Mouse (Mus musculus): ENCODE measurements around the gene Pole4.
A peak's percentile ranks its signal among the peaks of the same experiment; 100 is the strongest.
"Not testable (repeated sequence)": the region's sequence is repeated elsewhere in the genome, so short reads cannot be mapped to it uniquely, and the experiment has no call there.

Pole4 gene

DNA sequence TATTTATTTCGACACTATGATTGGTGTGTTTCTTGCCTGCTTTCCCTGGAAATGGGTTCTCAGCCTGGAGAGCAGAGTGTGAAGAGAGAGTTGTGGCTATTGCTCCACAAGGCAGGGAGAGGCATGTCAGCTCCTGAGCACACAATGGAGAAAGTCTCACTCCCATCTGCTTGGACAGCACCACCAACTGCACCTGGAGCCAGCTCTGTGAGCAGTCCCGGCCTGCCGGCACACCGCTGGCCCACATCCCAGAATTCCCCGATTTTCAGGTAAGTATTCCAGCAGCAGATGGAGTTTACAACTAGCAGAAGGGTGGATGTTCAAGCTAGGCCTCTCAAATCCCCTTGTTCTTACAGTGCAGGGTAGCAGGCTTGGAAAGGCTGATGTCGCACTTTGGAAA, 10.1 kb upstream of the Pole4 start:
- no peak for DNase-seq (ENCODE audit: low read depth, low spot score)

DNA sequence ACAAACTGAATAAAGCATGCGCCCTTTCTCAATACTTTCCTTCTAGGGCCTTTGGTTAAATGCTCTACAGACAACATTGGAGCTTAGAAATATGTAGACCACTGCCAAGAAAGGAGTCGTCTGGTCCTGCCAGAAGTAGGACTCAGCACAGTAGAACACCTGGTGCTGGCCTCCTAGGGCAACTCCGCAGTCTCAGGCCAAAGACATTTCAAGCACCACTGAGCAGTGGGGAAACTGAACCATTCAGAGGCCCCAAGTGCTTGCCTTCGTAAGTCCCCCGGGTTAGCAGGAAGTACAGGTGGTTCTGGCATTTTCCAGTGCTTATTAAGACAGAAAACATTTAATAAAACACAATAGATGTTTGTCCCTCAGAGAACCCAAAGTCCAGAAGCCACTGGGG, 9.7 kb upstream of the Pole4 start:
- DNase-seq (ENCODE audit: low read depth, low spot score), result no peak

DNA sequence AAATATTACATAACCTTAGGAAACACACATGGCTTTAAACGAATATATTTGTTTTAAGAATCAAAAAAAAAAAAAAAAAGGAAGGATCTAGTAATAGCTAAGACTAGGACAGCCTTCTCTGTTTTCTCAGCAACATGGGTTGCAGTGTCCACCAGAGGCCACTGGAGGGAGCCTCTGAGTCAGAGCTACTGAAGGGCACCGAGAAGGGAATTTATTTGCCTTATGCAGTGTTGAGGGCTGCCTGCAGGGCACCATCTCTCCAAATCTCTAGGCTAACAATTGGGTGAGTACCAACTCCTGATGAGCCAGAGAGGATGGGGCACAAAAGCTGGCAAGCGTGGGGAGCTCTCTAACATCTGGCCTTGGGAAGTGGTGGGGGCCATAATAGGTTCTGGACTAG, 9.1 kb upstream of the Pole4 start:
- DNase-seq (ENCODE audit: low read depth, low spot score), result peak; percentile 73

DNA sequence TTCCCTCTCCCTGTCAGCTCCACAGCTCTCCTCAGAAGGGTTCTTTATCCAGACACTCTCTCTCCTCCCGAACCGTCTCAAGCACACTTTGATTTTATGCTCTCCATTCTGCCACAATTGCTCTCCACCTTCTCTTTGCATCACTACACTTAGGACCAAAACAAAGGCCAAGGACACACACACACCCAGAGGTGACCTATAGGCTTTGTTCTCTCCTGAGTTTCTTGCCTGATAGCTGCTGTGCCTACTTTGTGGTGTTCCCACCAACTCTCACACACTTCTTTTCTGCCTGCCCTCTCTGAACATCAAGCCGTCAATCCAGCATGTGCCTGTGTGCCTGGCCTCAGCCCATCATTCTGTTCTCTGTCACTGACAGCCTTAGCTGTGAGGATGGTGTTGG, 2.6 kb upstream of the Pole4 start:
- no peak for DNase-seq (ENCODE audit: low read depth, low spot score)

DNA sequence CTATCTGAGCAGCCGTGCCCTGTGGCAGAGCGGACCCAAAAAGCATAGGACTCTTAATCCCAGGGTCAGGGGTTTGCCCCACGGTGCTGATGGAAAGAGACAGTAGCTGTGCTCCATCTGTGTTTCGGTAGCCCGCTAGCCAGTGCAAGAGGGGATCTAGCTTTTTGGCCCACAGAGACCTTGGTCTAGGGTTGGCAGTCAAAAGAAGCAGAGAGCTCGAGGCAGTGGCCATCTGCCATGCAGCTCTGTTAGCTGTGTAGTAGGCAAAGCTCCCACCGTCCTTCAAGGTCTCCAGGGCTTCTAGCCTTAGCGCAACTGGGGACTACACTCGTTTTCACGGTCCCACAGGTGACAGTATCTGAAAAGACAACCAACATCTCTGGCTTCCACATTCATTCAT, 2.1 kb upstream of the Pole4 start:
- DNase-seq (ENCODE audit: low read depth, low spot score), result no peak

DNA sequence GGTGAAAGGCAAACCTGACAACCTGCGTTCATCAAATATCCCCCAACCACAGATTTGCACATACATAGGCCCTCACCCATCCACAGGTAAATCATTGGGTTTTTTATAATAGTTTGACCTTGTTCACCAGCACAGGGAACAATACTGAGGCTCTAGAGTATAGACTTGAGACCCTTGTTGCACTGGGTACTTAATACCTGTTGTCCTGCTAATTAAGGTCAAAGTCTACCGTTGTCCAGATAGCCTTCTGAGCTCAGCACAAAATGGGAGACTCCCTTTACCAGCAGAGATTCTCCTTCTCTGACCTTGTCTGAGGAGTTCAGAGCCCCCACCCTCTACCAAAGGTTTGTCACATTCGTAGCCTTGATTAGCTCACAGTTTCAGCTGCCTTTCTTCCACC, 1.5 kb downstream of the Pole4 start:
- peak; percentile 61 for DNase-seq (ENCODE audit: low read depth, low spot score)

DNA sequence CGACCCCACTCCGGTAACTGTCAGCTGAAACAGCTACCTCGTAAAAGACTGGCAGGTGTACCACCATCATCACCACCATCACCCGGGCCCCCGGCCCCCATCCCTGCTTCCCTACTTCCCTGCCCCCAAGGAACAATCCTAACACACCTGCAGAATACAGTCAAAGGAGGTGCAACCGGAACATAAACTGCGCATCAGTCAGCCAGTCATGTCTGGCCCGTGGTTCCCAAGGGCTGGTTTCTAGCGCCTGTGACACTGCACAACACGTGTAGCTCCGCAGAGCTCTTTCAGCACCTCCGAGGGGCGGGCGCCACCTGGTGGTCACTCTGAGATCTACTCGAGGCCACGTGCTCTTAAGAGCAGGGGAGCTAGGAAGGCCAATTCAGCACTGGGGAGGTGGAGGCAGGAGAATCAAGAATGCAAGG, 2.6 kb downstream of the Pole4 start:
- peak; percentile 85 for DNase-seq (ENCODE audit: low read depth, low spot score)

DNA sequence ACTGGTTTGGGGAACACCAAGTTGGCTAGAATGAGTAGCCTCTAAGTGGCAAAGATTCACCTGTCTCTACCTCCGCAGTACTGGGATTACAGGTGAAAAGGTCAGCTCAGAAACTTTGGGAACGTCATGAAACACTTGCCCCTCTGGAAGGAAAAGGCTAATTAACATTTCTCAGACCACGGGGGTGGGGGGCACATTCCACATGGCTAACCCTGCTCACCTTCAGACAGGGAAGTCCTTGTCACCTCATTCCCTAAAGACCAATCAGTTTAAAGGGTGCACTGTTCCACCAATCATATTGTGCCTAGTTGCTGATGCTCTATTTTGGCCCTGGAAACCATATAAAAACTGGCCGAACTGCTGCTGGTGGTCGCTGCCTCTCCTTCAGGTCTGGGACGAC, 3.9 kb downstream of the Pole4 start:
- DNase-seq (ENCODE audit: low read depth, low spot score), result no peak

DNA sequence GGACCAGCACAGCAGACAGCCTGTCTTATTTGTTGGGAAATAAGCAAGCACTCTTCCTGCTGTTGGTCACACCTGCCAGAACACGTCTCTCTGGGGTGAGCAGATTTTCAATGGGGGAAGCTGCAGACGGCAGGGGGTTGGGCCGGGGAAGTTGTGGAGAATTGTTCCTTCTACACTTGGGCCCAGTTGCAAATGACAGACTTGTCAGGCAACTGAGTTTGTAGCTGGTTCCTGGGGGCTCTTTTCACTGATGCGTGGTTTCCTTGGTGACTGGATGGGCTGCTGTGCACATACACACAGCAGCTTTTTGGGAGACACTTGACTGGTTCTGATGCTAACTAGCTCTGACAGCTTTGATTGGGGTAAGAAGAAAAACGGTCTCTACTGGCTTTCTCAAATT, 5.3 kb downstream of the Pole4 start:
- DNase-seq (ENCODE audit: low read depth, low spot score), result no peak

DNA sequence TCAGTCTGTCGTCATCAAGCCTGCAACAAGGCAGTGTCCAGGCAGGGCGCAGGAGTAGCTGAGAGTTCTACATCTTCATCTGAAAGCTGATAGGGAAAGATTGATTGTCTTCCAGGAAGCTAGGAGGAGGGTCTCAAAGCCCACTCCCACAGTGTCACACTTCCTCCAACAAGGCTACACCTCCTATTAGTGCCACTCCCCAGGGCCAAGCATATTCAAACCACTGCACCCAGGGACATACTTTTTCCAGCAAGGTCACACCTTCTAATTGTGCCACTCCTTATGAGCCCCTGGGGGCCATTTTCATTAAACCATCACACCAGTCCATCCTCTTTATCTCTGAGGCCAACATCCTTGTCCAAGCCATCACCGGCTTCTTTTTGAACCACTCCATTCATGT, 8.4 kb downstream of the Pole4 start:
- DNase-seq (ENCODE audit: low read depth, low spot score), result no peak

DNA sequence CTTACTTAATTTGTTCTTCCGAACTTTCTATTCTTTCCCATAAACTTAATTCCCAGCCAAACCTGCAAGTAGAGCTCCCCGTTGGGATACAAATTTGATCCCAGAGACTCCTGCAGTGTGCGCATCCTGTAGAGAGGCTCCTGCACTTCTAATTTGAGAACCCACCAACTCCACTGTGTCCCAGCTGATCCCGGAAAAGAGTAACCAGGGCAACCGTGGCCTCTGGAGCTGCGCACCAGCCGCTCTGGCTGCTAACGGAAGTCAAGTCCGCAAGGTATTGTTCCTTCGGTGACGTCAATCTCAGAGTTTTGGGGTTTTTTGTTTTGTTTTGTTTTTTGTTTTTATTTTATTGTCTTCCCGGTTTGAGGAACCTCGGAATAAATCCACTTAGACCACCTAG, 10.5 kb downstream of the Pole4 start:
- no peak for DNase-seq (ENCODE audit: low read depth, low spot score)

DNA sequence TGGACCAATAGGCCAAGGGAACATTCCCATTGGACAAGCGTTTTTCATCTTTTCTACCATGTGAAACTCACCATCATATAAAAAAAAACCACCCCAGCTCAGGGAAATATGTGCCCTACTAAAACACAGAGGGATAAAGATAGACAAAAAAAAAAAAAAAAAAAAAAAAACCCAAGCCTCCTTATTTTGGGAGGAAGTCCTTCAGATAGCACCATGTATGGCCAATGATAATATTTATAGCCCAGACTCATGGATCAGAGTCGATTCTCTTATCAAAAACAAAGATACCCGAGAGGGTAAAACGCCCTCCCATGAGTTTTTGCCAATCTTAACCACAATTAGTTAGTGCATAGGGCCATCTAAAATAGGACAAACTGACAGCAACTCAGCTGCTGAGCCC, 15.7 kb downstream of the Pole4 start:
- no peak for DNase-seq (ENCODE audit: low read depth, low spot score)

DNA sequence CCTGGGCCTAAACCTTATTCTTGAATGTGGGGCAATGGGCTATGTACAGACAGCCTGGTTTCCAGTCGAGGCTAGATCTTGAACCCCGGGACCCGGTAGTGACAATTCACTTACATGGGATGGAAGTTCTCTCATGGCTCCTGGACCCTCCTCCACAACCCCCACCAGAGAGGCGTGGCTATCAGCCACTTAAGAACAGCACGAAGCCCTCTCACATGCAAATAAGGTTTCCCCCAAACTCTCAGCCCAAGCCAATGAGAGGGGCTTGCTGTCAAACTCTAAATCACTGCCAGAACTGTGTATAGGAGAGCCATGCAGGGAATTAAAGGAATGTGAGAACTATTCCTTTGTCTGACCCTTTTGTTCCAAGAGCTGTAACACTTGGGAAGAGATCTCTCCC, 16.6 kb downstream of the Pole4 start:
- peak; percentile 74 for DNase-seq (ENCODE audit: low read depth, low spot score)

DNA sequence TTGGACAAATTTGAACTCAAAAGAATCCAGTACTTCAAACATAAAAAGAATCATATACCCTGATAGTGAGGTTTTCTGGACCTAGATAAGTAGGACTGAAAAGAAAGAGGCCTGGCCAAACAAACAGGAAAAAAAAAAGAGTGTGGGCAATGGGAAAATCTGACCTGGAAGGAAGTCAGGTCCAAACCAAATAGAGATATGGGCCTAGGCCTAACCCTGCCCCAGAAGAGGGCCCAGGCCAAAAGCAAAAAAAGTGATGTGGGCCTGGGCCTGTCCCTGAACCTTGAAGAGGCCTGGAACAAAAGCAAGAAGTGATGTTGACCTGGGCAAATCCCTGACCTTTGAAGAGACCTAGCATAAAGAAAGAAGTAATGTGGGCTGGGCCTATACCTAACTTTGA, 21.0 kb downstream of the Pole4 start:
- DNase-seq (ENCODE audit: low read depth, low spot score), result no peak

DNA sequence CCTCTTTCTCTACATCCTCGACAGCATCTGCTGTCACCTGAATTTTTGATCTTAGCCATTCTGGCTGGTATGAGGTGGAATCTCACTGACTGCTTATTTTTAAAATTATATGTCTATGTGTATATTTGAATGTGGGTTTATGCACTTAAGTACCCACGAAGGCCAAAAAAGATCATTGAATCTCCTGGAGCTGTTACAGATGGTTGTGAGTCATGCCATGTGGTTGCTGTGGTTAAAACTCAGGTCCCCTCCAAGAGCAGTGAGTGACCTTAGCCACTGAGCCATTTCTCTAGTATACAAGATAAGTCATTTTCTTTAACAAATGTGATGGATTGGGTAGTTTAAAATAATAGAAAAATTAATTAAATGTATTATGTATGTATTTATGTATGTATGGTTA, 25.9 kb downstream of the Pole4 start:
- not testable (repeated sequence) for DNase-seq (ENCODE audit: low read depth, low spot score)

DNA sequence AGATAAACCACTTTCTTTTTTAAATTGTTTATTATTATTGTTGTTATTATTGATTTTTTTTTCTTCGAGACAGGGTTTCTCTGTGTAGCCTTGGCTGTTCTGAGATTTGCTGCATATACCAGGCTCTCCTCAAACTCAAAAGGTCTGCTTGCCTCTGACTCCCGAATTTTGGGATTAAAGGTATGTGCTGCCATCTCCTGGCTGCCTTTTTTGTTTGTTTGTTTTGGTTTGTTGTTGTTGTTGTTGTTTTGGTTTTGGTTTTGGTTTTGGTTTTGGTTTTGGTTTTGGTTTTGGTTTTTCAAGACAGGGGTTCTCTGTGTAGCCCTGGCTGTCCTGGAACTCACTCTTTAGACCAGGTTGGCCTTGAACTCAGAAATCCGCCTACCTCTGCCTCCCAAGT, 27.5 kb downstream of the Pole4 start:
- not testable (repeated sequence) for DNase-seq (ENCODE audit: low read depth, low spot score)

DNA sequence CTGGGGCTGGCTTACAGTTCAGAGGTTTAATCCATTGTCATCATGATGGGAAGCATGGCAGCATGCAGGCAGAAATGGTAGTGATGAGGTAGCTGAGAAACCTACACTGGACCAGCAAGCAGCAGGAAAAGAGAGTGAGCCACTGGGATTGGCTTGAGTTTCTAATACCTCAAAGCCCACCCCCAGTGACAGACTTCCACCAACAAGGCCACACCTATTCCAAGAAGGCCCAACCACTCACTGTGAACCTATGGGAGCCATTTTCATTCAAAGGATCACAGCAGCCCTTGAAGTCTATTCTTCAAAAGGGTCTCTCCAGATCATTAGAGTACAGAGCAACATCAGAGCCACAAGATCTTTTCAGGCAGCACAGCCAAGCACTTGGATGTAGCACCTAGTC, 38.7 kb downstream of the Pole4 start:
- DNase-seq (ENCODE audit: low read depth, low spot score), result no peak

DNA sequence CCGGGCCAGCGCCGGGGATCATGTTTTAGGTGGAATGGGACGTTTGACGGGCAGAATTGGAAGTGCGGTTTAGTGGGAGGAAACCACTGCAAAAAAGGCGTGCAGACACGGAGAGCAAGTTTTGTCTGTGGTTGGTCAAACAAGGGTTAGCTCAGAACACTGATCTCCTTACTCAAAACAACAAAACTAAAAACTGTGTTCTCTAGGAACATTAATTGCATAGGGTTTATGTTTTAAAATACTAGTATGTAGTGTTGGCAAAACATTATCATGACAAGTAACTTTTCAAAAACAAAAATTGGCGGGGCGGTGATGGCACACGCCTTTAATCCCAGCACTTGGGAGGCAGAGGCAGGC, 52.0 kb downstream of the Pole4 start:
- DNase-seq (ENCODE audit: low read depth, low spot score), result no peak

DNA sequence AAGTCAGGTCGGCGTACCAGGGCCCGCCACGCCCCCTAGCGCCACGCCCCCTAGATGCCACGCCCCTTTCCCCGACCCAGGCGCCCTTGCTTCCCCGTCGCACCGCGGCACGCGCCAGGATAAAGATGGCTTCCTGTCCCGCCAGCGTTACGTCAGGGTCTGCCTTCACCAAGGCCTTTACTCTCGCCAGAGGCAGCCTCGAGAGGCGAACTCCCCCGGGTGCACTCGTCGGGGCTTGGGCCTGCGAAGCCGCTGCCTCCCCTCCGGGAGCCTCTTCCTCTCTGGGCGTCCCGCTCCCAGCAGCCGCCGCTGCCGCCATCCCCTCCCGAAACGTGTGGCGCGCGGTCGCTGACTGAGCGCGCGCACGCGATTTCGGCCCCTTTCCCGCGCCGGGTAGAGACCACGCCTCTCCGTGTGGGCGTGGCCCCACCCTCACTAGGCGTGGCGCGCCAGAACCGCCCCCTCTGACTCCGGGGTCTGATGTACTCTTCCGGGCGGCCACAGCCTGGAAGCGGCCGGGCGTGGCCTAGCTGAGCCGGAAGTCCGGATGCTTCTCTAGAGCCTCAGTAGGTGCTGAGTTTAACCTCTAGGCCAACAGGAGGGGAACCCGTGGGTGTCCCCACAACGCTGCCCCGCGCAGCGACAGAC, 52.5 kb downstream of the Pole4 start:
- DNase-seq (ENCODE audit: low read depth, low spot score), result peak; percentile 94

DNA sequence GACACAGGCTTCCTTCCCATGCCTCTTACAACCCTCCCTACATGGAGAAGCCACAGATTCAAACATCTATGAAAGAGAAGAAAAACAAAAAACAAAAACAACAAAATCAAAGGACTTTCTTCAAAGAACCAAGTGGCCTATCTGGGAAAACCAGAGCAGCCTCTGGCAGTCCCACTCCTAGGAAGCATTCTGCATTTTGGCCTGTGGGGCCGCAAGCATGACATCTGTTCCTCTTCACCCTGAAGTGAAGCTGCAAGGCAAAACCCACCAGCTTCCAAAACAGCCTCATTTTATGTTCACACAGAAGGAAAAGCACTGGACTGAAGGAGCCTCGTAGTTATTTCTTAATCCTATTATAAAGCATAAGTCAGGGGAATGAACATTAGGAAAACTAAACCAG, 56.1 kb downstream of the Pole4 start:
- no peak for DNase-seq (ENCODE audit: low read depth, low spot score)

DNA sequence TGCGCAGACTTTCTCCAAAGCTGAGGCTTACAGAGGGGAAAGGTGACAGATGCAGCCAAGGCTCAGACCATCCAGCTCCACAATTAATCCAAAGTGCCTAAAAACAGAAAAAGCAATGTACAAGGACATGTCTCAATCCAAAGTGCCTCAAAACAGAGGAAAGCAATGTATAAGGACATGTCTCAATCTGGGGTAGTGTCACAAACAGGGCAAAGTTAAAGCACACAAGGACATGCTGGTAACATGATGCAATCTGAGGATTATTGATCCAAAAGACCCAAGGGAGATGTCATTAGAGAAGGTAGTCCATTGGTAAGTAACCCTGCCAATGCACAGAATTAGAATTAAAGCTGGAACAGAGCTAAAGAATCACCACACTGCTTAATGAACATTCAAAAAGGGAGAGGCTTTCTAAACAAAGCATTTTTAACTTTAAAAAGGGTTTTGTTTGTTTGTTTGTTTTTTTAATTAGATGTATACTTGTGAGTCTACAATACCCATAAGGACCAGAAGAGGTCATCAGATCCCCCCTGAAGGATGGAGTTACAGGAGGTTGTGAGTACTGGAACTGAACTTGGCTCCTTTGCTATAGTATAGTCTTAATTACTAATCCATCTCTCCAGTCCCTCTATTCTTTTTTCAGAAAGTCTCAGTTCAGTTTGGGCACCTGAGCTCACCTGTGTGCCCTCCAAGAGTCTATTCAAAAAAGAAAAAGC, 57.1 kb downstream of the Pole4 start:
- no peak for DNase-seq (ENCODE audit: low read depth, low spot score)

DNA sequence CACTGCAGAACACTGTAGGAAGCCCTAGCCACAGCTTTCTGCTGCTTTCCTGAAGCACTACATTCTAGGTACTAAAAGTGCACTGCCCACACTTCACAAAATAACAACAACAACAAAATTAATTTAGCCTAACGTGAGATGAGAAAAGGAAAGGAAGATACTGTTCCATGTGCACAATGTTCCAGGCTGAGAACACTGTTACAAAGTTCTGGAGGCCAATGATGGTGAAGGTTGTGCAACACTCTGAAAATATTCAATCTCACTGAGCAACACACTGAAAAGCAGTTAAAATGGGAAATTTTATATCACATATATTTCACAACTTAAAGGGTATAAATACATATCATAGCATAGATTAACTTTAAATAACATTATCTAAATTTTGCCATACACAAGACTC, 58.2 kb downstream of the Pole4 start:
- DNase-seq (ENCODE audit: low read depth, low spot score), result no peak

DNA sequence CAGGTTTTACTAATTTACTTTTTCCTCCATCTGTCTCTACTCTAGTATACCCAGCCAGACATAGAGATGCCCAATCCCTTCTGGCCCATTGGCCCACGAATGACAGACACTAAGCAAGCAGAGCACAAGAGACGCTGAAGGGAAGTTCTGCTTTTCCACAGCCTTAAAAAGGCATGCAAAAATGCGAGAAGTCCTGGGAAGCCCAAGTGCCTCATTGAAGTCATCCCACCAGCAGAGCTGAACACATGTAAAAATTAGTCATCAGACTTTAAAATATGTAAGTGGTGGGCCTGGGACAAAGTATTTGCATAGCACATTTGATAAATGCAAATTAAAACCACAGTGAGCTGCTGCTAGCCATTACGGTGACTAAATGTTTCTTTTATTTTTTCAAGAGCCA, 65.1 kb downstream of the Pole4 start:
- no peak for DNase-seq (ENCODE audit: low read depth, low spot score)

DNA sequence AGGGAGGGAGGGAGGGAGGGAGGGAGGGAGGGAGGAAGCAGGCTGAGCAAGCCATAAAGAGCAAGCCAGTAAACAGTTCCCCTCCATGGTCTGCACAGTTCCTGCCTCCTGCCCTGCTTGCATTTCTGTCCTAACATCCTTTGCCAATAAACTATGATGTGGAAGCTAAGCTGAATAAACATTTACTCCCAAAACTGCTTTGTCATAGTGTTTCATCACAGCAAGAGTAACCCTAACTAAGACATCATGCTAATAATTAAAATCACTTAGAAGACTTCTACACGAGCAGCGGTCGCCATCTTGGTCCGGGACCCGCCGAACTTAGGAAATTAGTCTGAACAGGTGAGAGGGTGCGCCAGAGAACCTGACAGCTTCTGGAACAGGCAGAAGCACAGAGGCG, 79.8 kb downstream of the Pole4 start:
- not testable (repeated sequence) for DNase-seq (ENCODE audit: low read depth, low spot score)
